Mouse (Mus musculus) thymus, adult 2 months (tissue): ENCODE results near the gene Zdhhc23.

ENCODE experiments used
- CTCF ChIP-seq: fragments of 200-500 bp; IDR thresholded peaks from 2 replicates; pipeline ENCODE4 v1.5.1; 2012; ENCODE audit warnings: mild to moderate bottlenecking, control low read depth, low read length, moderate library complexity, borderline replicate concordance; ENCODE audit not compliant: control insufficient read depth, poor library complexity, insufficient read depth; ENCODE audit errors: extremely low read depth
- POLR2A ChIP-seq: fragments of 200-500 bp; IDR thresholded peaks from 2 replicates; pipeline ENCODE4 v1.6.1; 2012; ENCODE audit warnings: mild to moderate bottlenecking, low read length, control low read depth, moderate library complexity; ENCODE audit not compliant: control insufficient read depth, poor library complexity, insufficient read depth; ENCODE audit errors: extremely low read depth

GRCm38 (mm10) chr16:43958038-43958437, 21.6 kb downstream of the Zdhhc23 start:
- TF ChIP-seq POLR2A, result no peak
- TF ChIP-seq CTCF, result no peak
